Mouse (Mus musculus) liver, embryonic 12.5 days (tissue): ENCODE results near the gene Gm13287. TPM values are rescaled to one million over a fixed set of nuclear protein-coding genes. Genes with fewer than 3 reads are reported as not detected.
"Not testable (repeated sequence)": the region's sequence is repeated elsewhere in the genome, so short reads cannot be mapped to it uniquely, and the experiment has no call there.

ENCODE experiments used
- ATAC-seq: fragments of 200-750 bp; cut with Nextera tagmentation; 2 replicates; pipeline ENCODE4 v1.8.0; 2017; ENCODE audit warnings: moderate number of reproducible peaks, mild to moderate bottlenecking, moderate library complexity
- H3K27ac ChIP-seq: fragments of 300-500 bp; sonication (generic); 2 replicates; pipeline ENCODE4 v1.5.1; 2016; ENCODE audit warnings: mild to moderate bottlenecking
- H3K27me3 ChIP-seq: fragments of 300-500 bp; sonication (generic); replicated peaks from 2 replicates; pipeline ENCODE4 v1.6.1; 2016; ENCODE audit warnings: mild to moderate bottlenecking, moderate library complexity
- H3K36me3 ChIP-seq: fragments of 300-500 bp; sonication (generic); 2 replicates; pipeline ENCODE4 v1.6.1; 2016; ENCODE audit warnings: mild to moderate bottlenecking, moderate library complexity
- H3K4me1 ChIP-seq: fragments of 300-500 bp; sonication (generic); 2 replicates; pipeline ENCODE4 v1.6.1; 2016
- H3K4me2 ChIP-seq: fragments of 300-500 bp; sonication (generic); 2 replicates; pipeline ENCODE4 v1.6.1; 2016; ENCODE audit warnings: mild to moderate bottlenecking, moderate library complexity
- H3K4me3 ChIP-seq: fragments of 300-500 bp; sonication (generic); 2 replicates; pipeline ENCODE4 v1.5.1; 2016; ENCODE audit warnings: mild to moderate bottlenecking, moderate library complexity
- H3K9ac ChIP-seq: fragments of 300-500 bp; sonication (generic); 2 replicates; pipeline ENCODE4 v1.6.1; 2016; ENCODE audit warnings: mild to moderate bottlenecking, moderate library complexity
- H3K9me3 ChIP-seq: fragments of 300-500 bp; sonication (generic); replicated peaks from 2 replicates; pipeline ENCODE4 v1.6.1; 2016; ENCODE audit warnings: mild to moderate bottlenecking, moderate library complexity
- WGBS: fragments of 180-500 bp; shearing (Covaris S2); methylation state at CpG from one replicate; pipeline ENCODE4 v1.1.7; 2016; ENCODE audit not compliant: insufficient replicate concordance; 5-methylcytosine and 5-hydroxymethylcytosine counted together
- polyA plus RNA-seq: library from polyadenylated mRNA; unstranded; fragments of >200 nt; fragmentation: Nextera tagmentation; extraction: Ambion mirVana; gene quantifications from 2 replicates; pipeline ENCODE4 v1.2.1, GENCODE M21; 2016

The Gm13287 gene
- polyA plus RNA-seq, result not detected in 2 replicates

DNA sequence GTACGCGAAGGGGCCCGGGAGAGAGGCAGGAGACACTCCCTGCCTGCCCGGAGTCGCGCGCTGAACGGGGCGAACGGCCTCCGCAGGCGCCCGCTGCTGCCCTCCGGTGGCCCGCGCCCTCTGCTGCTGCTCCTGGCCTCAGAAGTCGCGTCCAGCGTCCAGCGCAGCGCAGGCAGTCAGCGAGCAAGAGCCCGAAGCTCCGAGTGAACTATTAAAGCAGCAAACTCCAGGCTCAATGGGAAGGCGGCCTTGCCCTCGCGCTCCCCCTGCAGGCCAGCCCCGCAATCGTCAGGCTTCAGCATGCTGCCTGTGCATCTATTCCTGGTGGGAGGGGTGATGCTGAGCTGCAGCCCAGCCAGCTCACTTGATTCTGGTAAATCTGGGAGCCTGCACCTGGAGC lies at the start of gene Gm13287:
Gm13287 (plus strand) TSS at position 301 of the 400 bp plus-strand sequence.
- not testable (repeated sequence) for H3K9ac ChIP-seq, H3K36me3 ChIP-seq, H3K4me3 ChIP-seq, H3K27me3 ChIP-seq, H3K4me1 ChIP-seq, H3K9me3 ChIP-seq, ATAC-seq, H3K27ac ChIP-seq
- no CpG with 5 or more reads among the region's 29 CpGs for WGBS
- peak within 1 kb of the TSS; percentile 47 for H3K4me2 ChIP-seq

DNA sequence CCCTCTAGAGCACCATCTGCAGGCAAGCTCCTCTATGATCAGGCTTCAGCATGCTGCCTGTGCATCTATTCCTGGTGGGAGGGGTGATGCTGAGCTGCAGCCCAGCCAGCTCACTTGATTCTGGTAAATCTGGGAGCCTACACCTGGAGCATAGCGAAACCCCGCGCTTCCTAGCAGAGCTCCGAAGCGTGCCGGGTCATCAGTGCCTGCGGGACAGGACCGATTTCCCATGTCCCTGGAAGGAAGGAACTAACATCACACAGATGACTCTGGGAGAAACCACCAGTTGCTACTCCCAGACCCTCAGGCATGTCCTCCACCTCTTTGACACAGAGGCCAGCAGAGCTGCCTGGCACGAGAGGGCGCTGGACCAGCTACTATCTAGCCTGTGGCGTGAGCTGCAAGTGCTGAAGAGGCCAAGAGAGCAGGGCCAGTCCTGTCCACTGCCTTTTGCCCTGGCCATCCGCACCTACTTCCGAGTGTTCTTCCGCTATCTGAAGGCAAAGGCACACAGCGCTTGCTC lies 48.2 kb upstream of the Gm13287 start, which contains the start of gene Gm13271:
Gm13271 (plus strand) TSS at position 51 of the 523 bp plus-strand sequence.
- H3K4me3 ChIP-seq, H3K4me2 ChIP-seq, H3K9me3 ChIP-seq, H3K27ac ChIP-seq, H3K4me1 ChIP-seq, ATAC-seq, H3K27me3 ChIP-seq, H3K36me3 ChIP-seq, H3K9ac ChIP-seq: not testable (repeated sequence)
- 66% methylated on average over 15 of the region's 15 CpGs for WGBS

DNA sequence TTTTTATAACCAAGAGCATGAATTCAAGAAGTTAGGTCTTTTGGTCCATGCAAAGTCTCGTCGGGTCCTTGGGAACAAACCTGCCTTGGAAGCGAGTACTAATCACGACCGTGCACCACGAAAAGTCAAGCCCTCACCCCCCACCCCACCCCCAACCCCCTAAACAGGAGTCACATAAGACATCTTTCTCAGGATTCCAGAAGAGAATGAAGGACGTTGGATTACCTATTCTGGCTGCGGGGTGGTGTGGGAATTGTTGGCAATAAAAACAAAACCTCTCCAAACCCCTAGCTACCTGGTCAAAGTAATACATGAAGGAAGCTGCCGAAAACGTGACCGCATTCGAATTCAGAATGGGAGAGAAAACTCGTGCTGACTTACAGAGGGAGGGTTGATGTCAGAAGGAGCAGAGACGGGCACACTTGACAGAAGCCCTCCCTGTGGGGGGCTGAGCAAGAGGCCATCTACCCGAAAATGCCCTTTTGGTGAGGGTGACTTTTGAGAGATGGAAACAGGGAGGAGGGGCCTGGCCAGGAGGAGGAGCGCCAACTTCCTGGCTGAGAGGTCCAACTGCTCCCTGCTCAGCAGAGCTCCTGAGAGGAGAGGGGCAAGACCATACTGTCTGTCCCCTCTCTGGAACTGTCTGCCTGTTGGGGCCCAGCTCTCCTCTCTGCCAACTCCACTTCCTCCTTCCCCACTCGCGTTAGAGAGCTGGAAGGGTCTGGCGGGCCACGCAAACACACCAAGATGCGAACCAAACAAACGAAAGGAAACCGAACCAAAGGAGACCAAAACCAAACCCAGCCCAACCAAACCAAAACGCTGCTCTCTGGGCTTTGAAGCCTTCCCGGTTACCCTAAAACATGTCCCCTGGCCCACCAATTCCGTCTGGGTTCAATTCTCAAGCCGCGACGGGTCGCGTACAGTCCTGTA lies 46.2 kb upstream of the Gm13287 start:
- H3K4me1 ChIP-seq, H3K9me3 ChIP-seq, H3K36me3 ChIP-seq, H3K27me3 ChIP-seq, ATAC-seq: not testable (repeated sequence)
- peak overlapping the region; percentile 85 for H3K4me2 ChIP-seq
- peak overlapping the region; percentile 70 for H3K9ac ChIP-seq
- WGBS, result 11% methylated on average over 29 of the region's 31 CpGs
- peak overlapping the region; percentile 69 for H3K4me3 ChIP-seq
- peak overlapping the region; percentile 85 for H3K27ac ChIP-seq

DNA sequence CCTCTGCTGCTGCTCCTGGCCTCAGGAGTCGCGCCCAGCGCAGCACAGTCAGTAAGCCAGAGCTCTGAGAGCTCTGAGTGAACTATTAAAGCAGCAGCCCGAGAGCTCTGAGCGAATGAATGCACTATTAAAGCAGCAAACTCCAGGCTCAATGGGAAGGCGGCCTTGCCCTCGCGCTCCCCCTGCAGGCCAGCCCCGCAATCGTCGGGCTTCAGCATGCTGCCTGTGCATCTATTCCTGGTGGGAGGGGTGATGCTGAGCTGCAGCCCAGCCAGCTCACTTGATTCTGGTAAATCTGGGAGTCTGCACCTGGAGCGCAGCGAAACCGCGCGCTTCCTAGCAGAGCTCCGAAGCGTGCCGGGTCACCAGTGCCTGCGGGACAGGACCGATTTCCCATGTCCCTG lies 45.4 kb upstream of the Gm13287 start:
- peak overlapping the region; percentile 70 for H3K9ac ChIP-seq
- WGBS, result 3% methylated on average over 21 of the region's 21 CpGs
- H3K27ac ChIP-seq, result peak overlapping the region; percentile 85
- peak overlapping the region; percentile 85 for H3K4me2 ChIP-seq
- not testable (repeated sequence) for H3K9me3 ChIP-seq, H3K36me3 ChIP-seq, H3K27me3 ChIP-seq
- H3K4me3 ChIP-seq, result peak overlapping the region; percentile 69
- H3K4me1 ChIP-seq, result peaks cover 12% of the 10 kb centered on the region
- peak; percentile 100 for ATAC-seq

DNA sequence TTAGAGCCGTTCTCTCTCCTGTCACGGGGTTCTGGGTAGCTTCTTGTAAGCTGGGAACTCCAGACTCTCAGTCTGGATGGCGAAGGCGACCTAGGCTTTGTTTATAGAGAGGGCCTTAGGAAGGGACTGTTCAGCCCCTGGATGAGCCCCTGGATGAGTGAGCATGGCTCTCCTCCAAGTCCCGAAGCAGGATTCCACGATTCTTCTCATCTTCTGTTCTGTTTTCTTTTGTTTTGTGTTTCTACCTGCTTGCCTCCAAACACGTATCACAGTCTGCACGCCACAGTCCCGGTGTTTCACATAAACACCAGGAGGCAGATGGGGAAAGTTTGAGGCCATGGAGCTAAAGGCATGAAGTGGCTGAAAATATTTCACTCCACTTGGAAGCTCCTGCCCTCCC lies 44.3 kb upstream of the Gm13287 start:
- not testable (repeated sequence) for H3K4me3 ChIP-seq, ATAC-seq, H3K9ac ChIP-seq, H3K9me3 ChIP-seq, H3K27me3 ChIP-seq, H3K36me3 ChIP-seq, H3K27ac ChIP-seq, H3K4me2 ChIP-seq
- H3K4me1 ChIP-seq, result peaks cover 13% of the 10 kb centered on the region
- WGBS, result 79% methylated on average over 9 of the region's 9 CpGs

DNA sequence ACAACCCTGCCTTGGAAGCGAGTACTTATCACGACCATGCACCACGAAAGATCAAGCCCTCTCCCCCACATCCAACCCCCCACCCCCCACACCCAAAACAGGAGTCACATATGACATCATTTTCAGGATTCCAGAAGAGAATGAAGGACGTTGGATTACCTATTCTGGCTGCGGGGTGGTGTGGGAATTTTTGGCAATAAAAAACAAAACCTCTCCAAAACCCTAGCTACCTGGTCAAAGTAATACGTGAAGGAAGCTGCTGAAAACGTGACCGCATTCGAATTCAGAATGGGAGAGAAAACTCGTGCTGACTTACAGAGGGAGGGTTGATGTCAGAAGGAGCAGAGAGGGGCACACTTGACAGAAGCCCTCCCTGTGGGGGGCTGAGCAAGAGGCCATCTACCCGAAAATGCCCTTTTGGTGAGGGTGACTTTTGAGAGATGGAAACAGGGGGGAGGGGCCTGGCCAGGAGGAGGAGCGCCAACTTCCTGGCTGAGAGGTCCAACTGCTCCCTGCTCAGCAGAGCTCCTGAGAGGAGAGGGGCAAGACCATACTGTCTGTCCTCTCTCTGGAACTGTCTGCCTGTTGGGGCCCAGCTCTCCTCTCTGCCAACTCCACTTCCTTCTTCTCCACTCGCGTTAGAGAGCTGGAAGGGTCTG lies 43.3 kb upstream of the Gm13287 start, which contains the start of gene Gm13283:
Gm13283 (plus strand) TSS at position 510 of the 659 bp plus-strand sequence.
- H3K9ac ChIP-seq, H3K9me3 ChIP-seq, ATAC-seq, H3K27me3 ChIP-seq, H3K36me3 ChIP-seq: not testable (repeated sequence)
- peaks cover 13% of the 10 kb centered on the region for H3K4me1 ChIP-seq
- WGBS, result 15% methylated on average over 9 of the region's 14 CpGs
- 0 out of 2 replicates have a peak within 1 kb of the TSS, but pooled peaks have one; percentile 58 for H3K27ac ChIP-seq
- peak within 1 kb of the TSS; percentile 64 for H3K4me2 ChIP-seq
- peak within 1 kb of the TSS; percentile 44 for H3K4me3 ChIP-seq

DNA sequence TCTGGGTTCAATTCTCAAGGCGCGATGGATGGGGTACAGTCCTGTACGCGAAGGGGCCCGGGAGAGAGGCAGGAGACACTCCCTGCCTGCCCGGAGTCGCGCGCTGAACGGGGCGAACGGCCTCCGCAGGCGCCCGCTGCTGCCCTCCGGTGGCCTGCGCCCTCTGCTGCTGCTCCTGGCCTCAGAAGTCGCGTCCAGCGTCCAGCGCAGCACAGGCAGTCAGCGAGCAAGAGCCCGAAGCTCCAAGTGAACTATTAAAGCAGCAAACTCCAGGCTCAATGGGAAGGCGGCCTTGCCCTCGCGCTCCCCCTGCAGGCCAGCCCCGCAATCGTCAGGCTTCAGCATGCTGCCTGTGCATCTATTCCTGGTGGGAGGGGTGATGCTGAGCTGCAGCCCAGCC lies 42.6 kb upstream of the Gm13287 start:
- Histone ChIP-seq H3K4me1 (peaks cover 13% of the 10 kb centered on the region), H3K4me3 (peak overlapping the region; percentile 44), H3K27ac (0 out of 2 replicates have a peak overlapping the region, but pooled peaks have one; percentile 58), H3K4me2 (peak overlapping the region; percentile 64)
- H3K9ac ChIP-seq, ATAC-seq, H3K9me3 ChIP-seq, H3K36me3 ChIP-seq, H3K27me3 ChIP-seq: not testable (repeated sequence)
- WGBS, result under 1% methylated on average over 27 of the region's 28 CpGs

DNA sequence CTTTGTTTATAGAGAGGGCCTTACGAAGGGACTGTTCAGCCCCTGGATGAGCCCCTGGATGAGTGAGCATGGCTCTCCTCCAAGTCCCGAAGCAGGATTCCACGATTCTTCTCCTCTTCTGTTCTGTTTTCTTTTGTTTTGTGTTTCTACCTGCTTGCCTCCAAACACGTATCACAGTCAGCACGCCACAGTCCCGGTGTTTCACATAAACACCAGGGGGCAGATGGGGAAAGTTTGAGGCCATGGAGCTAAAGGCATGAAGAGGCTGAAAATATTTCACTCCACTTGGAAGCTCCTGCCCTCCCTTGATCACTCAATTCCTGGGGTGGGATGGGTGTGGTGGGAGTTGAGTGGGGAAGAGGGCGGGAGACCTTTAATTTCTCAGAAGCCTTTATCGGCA lies 41.3 kb upstream of the Gm13287 start:
- not testable (repeated sequence) for H3K4me1 ChIP-seq, ATAC-seq, H3K36me3 ChIP-seq, H3K4me3 ChIP-seq, H3K9ac ChIP-seq, H3K27me3 ChIP-seq, H3K9me3 ChIP-seq, H3K4me2 ChIP-seq, H3K27ac ChIP-seq
- WGBS, result 62% methylated on average over 6 of the region's 8 CpGs

DNA sequence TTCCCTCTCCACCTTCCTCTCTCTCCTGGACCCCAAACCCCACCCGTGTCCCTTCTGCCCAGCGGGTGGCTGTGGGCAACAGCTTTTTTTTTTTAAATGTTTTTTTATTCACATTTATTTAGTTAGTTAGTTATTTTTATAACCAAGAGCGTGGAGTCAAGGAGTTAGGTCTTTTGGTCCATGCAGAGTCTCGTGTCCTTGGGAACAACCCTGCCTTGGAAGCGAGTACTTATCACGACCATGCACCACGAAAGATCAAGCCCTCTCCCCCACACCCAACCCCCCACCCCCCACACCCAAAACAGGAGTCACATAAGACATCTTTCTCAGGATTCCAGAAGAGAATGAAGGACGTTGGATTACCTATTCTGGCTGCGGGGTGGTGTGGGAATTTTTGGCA lies 40.7 kb upstream of the Gm13287 start:
- not testable (repeated sequence) for H3K27ac ChIP-seq, ATAC-seq, H3K4me3 ChIP-seq, H3K27me3 ChIP-seq, H3K4me1 ChIP-seq, H3K36me3 ChIP-seq, H3K9me3 ChIP-seq, H3K9ac ChIP-seq
- WGBS, result 30% methylated on average over 9 of the region's 9 CpGs
- H3K4me2 ChIP-seq, result peak overlapping the region; percentile 57

DNA sequence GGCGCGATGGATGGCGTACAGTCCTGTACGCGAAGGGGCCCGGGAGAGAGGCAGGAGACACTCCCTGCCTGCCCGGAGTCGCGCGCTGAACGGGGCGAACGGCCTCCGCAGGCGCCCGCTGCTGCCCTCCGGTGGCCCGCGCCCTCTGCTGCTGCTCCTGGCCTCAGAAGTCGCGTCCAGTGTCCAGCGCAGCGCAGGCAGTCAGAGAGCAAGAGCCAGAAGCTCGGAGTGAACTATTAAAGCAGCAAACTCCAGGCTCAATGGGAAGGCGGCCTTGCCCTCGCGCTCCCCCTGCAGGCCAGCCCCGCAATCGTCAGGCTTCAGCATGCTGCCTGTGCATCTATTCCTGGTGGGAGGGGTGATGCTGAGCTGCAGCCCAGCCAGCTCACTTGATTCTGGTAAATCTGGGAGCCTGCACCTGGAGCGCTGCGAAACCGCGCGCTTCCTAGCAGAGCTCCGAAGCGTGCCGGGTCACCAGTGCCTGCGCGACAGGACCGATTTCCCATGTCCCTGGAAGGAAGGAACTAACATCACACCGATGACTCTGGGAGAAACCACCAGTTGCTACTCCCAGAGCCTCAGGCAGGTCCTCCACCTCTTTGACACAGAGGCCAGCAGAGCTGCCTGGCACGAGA lies 39.6 kb upstream of the Gm13287 start:
- H3K4me1 ChIP-seq, H3K27ac ChIP-seq, ATAC-seq, H3K9me3 ChIP-seq, H3K36me3 ChIP-seq, H3K9ac ChIP-seq, H3K27me3 ChIP-seq: not testable (repeated sequence)
- peak overlapping the region; percentile 44 for H3K4me3 ChIP-seq
- peak overlapping the region; percentile 67 for H3K4me2 ChIP-seq
- 5% methylated on average over 29 of the region's 42 CpGs for WGBS

DNA sequence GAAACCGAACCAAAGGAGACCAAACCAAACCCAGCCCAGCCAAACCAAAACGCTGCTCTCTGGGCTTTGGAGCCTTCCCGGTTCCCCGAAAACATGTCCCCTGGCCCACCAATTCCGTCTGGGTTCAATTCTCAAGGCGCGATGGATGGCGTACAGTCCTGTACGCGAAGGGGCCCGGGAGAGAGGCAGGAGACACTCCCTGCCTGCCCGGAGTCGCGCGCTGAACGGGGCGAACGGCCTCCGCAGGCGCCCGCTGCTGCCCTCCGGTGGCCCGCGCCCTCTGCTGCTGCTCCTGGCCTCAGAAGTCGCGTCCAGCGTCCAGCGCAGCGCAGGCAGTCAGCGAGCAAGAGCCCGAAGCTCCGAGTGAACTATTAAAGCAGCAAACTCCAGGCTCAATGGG lies 29.5 kb upstream of the Gm13287 start, which contains the start of gene Gm13290:
Gm13290 (plus strand) TSS at position 301 of the 400 bp plus-strand sequence.
- H3K27ac ChIP-seq, H3K36me3 ChIP-seq, ATAC-seq, H3K4me3 ChIP-seq, H3K9ac ChIP-seq, H3K27me3 ChIP-seq, H3K9me3 ChIP-seq, H3K4me1 ChIP-seq: not testable (repeated sequence)
- 0 out of 2 replicates have a peak within 1 kb of the TSS, but pooled peaks have one; percentile 16 for H3K4me2 ChIP-seq
- WGBS, result no CpG with 5 or more reads among the region's 32 CpGs
